Mouse (Mus musculus) lung, adult 2 months (tissue): Measurements from ENCODE around the gene Atic.

Source experiments
- CTCF ChIP-seq: fragments of 200-500 bp; IDR thresholded peaks from 2 replicates; pipeline ENCODE4 v1.5.1; 2011; ENCODE audit warnings: mild to moderate bottlenecking, low read length, control low read depth; ENCODE audit not compliant: insufficient read depth
- POLR2A ChIP-seq: fragments of 200-500 bp; IDR thresholded peaks from 2 replicates; pipeline ENCODE4 v1.6.1; 2011; ENCODE audit warnings: low read depth, mild to moderate bottlenecking, control low read depth, low read length, borderline replicate concordance; ENCODE audit errors: extremely low read depth

DNA sequence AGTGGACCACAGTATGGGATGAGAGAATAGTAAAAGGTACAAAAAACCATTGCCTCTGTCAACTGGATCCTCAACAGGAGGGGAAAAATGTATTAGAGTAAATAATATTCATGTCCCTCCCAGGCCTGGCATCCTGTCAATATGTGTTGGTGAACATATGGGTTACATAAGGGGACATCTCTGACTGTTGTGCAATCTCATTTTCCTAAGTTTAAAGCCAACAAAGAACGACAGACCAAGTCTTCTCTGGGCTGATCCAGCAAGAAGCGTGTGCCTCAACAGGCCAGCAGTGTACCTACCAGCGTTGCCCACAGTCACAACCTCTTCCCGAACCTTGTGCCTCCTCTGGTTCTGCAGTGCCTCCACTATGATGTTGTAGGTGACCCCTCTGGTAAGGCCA, 38.4 kb downstream of the Atic start:
- TF ChIP-seq CTCF (no peak), POLR2A (no peak)
